Mouse (Mus musculus): Measurements from ENCODE around the gene Cfc1. TPM values are rescaled to one million over a fixed set of nuclear protein-coding genes. Genes with fewer than 3 reads are reported as not detected.

The Cfc1 gene
- polyA plus RNA-seq (2014; fragmentation: Illumina TruSeq; extraction: RNeasy Lipid Tissue Mini Kit (QIAGEN cat#74804); ENCODE audit: low replicate concordance), result not detected

GRCm38 (mm10) chr1:34535043-34535698 is at the start of gene Cfc1:
Cfc1 (plus strand) TSS chr1:34535648.

GRCm38 (mm10) chr1:34560843-34561242 is 25.4 kb downstream of the Cfc1 start, which contains the start of gene Prss40:
Prss40 (minus strand) TSS chr1:34560943.

GRCm38 (mm10) chr1:34578851-34579781 is 43.7 kb downstream of the Cfc1 start, which contains the start of gene Amer3:
Amer3 (plus strand) TSS chr1:34579657.

Other genes with a start within 250 kb of the Cfc1 start
- gene Ccdc115, start 96.0 kb upstream of the Cfc1 start, polyA plus RNA-seq (2014; fragmentation: Illumina TruSeq; extraction: RNeasy Lipid Tissue Mini Kit (QIAGEN cat#74804); ENCODE audit: low replicate concordance), result 13.8 TPM
- gene Imp4, start 95.8 kb upstream of the Cfc1 start, polyA plus RNA-seq (2014; fragmentation: Illumina TruSeq; extraction: RNeasy Lipid Tissue Mini Kit (QIAGEN cat#74804); ENCODE audit: low replicate concordance), result 8.5 TPM
- 6.2 TPM for gene Ptpn18, start 75.9 kb upstream of the Cfc1 start, polyA plus RNA-seq (2014; fragmentation: Illumina TruSeq; extraction: RNeasy Lipid Tissue Mini Kit (QIAGEN cat#74804); ENCODE audit: low replicate concordance)
- gene Prss39, start 37.2 kb upstream of the Cfc1 start, polyA plus RNA-seq (2014; fragmentation: Illumina TruSeq; extraction: RNeasy Lipid Tissue Mini Kit (QIAGEN cat#74804); ENCODE audit: low replicate concordance), result not detected
- gene Prss40, start 25.3 kb downstream of the Cfc1 start, polyA plus RNA-seq (2014; fragmentation: Illumina TruSeq; extraction: RNeasy Lipid Tissue Mini Kit (QIAGEN cat#74804); ENCODE audit: low replicate concordance), result not detected
- not detected for gene Amer3, start 44.0 kb downstream of the Cfc1 start, polyA plus RNA-seq (2014; fragmentation: Illumina TruSeq; extraction: RNeasy Lipid Tissue Mini Kit (QIAGEN cat#74804); ENCODE audit: low replicate concordance)